Mouse (Mus musculus): ENCODE measurements around the gene Nav3.

The Nav3 gene

DNA sequence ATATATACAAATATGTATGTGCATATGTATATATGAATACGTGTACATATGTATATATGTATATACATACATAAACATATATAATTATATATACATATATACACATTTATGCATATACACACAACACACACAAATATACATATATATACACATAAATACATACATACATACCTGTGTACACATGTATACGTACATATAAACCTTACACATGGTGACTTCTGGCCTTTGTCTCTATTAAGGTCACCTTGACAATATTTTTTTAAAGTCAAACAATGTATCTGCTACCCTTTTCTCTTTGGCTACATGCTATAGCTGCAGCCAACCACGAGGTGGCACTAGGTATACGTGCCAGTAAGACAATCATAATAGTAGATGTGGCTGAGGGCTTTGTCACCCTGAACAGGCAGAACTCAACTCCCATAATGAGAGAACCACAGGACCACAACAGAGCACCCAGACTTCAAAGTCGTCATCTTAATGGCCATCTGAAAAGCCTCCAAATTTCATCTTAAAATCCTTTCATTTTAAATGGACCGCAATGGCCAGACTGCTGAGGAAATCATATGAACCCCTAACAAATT lies 535.3 kb downstream of the Nav3 start:
- DNase-seq (ENCODE audit: low read depth, low spot score): peak; percentile 42

DNA sequence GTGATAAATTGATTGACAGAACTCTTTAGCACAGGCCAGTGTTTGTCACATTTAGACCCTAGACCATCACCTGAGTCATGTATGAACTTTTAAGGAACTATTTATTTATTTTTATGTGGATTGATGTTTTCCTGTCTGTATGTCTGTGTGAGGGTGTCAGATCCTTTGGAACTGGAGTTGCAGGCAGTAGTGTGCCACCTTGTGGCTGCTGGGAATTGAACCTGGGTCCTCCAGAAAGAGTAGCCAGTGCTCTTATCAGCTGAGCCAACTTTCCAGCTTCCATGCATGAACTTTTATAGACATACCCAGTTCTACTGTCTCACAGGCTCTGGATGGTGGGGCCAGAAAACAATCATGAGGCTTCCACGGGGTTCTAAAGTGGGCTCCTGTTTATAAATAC lies 536.5 kb downstream of the Nav3 start:
- DNase-seq (ENCODE audit: low read depth, low spot score): no peak

DNA sequence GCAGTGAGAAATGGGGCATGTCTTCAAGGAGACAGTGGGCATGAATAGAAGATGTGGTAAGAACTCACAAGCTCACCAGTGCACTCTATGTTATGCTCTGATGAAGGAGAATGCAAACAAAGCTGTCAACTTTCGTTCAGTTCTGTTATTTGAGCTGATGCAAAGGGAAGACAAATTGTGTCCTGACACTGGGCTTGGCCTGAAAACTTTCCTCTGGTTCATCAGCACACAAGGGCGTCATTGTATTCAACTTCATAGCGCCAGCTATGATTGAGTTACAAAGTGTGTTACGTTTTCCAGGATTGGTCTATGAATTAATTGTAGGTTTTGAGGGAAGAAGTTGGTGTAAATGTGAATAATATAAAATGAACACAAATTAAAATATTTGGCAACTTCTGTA lies 548.8 kb downstream of the Nav3 start:
- DNase-seq (ENCODE audit: low read depth, low spot score): no peak

DNA sequence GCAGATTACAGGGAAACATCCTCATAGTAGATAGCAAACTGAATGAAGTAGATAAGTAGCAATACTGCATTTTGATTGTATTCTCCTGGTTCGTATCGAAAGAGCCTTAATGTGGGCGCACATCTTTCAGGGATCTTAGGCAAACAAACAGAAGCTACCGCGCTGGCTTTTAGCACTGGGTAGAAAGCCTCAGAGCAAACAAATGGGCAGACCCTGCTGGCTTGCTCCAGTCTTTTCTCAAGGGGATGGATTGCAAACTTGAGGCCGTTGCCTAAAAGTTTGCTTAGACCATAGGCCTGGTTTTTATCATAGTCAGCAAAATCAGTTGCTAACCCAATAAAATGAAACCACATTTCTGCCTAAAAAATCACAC lies 549.6 kb downstream of the Nav3 start:
- DNase-seq (ENCODE audit: low read depth, low spot score): no peak

DNA sequence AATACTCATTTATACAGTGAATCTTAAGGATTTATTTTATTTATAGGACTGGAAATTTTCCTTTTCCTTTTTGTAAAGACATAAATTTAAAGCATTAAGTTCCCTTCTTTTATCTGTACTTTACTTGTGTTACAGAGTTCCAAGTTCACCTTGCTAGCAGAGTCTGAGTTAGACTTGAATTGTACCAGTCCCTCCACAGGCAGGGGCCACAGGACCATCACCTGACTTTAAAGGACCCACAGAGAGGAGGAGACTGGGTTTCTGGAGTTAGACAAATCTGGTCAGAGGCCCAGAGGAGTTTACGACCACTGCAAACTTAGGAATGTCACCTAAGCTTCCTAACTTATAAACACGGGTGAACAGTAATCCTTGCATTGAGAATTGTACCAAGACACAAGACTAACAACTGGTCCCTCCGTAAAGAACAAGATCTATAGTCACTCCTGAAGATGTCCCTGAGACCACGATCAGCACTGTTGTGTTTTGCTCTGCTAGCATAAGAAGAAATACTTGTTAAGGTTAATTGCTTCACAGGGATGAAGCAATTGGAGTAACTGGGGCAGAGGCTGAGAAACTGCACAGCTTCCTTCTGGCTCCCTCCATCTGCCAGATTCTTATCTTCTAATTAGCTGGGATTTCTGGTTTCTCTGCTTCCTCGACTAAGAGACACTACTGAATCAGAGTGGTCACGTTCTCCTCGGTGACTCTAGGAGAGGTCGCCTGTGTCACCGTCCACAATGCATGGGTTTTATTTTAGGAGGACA lies 550.2 kb downstream of the Nav3 start:
- no peak for DNase-seq (ENCODE audit: low read depth, low spot score)

DNA sequence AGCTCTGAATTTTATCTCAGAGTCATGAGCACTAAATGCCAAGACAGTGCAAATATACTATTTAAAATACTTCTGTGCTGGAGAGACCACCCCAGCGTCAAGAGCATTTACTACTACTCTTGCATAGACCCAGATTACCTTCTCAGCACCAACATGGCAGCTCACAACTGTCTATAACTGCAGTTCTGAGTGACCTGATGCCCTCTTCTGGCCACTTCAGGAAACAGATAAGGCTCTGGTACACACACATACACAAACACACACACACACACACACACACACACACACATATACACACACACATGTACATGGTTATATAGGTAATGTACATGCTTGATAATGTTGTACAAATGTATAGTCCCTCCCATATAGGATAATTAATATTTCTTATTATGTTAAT lies 551.2 kb downstream of the Nav3 start:
- no peak for DNase-seq (ENCODE audit: low read depth, low spot score)

DNA sequence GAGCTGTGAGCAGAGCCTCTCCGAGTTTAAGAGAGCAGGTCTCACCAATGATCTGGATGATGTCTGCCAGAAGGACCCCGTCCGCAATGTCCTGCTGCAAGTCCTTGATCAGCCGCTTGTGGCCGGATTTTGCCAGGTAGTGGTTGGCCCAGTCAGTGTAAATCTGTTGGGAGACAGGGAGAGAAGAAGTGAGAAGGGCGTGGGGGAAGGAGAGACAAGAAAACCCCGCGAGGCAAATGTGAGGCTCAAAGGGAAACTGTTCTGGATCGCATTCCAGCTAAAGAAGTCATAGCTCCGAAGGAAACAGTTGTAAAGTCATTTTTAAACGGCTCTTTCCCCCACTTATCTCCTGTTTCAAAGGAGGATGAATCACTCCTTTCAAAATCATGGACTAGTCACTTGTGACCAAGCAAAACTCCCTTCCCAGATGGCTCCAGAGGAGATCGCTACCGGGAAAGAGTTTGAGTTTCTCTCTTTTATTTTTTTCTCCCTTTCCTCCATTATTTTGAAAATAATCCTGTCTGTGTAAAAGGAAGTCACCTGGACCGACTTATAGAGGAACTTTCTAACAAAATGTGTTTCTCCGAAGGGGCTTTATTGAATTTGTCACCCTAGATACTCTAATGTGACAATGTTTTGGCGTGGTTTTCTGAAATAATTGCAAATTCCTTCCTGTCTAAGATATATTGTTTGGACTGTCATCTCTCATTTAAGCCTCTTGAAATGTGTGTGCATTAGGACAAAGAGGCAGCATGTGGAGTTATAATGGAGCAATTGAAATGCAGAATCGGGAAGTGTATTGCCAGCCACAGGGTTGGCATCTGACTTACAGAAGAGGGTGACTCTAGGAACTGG lies 552.1 kb downstream of the Nav3 start:
- no peak for DNase-seq (ENCODE audit: low read depth, low spot score)

DNA sequence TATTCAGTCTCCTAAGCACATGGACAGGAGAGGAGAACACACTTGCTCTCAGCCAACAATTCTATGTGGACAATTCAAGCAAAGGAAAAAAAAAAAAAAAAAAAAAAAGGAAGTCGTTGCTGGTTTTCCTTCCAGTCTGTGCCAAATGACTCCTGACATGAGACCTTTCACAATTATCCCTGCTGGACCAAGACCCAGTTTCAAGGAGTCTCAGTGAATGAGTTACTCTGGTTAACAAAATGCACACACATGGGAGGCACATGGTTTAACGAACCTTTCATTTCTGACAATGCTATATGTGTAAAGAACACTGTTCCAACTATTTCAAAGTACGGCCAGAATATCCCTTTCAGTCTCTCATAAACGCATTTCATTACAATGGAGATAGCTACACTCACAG lies 552.8 kb downstream of the Nav3 start:
- no peak for DNase-seq (ENCODE audit: low read depth, low spot score)

DNA sequence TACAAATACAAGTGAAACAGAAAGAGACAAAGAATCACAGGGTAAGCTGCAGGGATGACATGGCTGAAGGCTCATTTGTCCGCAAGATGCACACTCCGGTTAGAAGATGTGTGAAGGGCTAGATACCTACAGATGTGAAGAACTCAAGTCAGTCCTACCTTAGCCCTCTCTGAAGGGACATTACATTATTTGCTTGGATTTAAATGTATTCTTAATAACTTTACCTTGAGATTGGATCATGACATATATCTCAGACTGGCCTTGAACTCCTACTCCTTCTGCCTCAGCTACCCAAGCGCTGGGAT lies 566.9 kb downstream of the Nav3 start:
- no peak for DNase-seq (ENCODE audit: low read depth, low spot score)

DNA sequence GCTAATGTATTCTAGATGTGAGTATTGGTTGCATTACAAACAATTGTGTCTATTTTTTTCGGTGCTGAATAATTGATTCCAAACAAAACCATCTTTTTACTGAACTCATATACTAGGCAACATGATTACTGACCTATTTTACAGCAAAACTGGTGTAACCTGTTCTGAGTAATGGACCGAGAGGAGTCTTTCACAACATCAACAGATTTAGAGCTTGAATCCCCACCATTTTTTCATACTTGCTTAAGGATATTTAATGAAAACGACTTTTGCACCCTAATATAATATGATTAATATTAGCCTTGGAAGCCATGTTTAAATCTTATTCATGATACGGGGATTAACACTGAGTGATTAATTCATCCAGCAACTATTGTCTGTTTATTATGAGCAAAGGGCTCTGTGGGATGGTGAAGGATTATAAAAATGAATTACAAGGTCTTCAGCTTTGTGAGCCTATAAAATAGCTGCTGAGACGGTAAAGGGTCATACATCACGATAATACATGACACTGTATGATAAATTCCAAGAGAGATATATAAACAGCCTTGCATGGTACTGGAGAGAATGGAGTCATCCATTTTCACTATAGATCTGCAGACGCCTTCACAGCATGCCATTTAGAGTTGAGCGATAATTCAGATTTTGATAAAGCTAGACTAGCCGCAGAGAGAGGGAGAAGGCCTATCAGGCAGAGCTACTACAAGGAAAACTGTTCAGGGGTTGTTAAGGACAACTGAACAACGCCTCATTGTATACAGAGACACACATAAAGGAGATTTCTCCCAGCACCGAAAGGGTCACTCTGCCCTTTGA lies 567.4 kb downstream of the Nav3 start:
- no peak for DNase-seq (ENCODE audit: low read depth, low spot score)

DNA sequence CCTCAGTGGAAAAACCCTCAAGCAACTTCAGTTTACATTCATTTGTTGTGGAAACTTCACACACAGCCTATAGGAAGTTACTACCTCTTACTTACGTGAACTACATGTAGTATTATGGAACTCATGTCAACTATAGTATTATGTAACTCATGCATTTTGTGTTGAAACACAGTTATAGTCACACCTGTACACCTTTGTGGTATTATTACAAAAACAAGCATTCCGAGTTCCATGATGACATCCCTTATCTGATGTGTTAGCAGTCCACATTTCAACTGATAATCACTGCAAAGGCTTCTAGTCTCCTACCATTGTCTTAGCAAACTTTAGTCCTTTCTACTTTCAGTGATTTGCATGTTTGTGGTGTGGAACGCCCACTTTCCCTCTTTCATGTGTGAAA lies 568.8 kb downstream of the Nav3 start:
- no peak for DNase-seq (ENCODE audit: low read depth, low spot score)

DNA sequence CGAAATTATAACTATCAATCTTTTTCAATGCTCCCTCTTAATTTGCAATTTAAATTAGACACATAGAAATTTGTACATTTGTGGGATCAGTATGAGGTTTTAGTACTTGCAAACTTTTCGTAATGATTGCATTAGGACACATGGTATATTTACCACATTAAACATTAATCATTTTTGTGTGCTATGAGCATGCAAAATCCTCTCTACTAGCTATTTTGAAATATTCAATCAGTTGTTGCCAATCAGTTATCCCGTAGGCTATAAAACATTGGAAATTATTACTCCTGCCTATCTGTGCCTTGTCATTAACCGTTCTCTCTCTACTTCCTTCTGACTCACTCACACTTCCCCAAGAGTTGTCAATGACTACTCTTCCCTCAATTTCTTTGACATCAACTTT lies 579.9 kb downstream of the Nav3 start:
- DNase-seq (ENCODE audit: low read depth, low spot score): no peak

DNA sequence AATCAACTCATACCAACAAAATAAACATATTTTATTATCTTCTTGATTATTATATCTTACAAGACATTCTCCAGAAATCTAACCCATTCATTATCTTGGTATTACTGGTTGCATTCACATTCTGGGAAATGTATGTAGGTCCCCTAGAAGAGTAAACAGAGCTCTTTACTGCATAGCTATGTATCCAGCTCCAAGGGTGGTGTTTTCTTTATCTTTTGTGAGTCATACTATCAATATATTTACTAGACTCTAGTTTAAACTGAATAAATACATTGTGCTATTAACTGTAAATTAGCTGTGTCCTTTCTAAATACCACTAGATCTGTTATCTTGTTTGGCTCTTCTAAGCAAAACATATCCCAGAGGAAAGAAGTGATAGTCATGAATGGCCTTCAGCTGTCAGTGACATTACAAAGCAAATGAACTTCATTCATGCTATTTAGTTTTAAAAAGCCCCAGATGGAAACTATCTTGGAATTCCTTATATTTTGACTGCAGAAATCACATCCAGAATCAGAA lies 580.6 kb downstream of the Nav3 start:
- no peak for DNase-seq (ENCODE audit: low read depth, low spot score)

DNA sequence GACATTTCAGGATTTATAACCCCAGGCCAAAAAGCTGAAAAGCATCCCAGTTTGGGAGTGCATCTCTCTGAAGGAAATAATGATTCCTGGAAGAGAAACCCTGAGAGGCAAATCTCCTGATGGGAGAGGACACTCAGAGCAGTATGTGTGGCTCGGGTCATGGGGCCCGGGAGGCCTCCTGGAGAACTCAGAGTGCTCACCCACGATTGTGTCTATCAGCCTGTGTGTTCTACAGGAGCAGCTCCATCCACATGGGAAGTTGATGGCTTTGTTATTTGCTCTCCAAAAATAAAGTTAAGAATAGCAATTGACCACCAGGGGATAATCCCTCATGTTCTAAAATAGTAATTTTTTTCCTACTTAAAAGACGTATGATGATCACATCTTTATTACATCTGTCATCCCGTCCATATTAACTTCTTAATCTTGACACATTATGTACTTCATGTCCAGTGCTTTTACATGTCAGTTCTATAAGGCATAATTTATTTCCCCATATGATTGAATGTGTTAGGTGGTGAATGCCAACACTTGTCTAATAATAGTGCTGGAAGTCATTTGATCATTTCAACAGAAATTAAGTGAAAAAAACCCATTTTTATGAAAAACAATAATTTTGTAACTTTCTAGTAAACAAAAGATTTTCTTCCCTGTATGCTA lies 581.2 kb downstream of the Nav3 start:
- no peak for DNase-seq (ENCODE audit: low read depth, low spot score)

DNA sequence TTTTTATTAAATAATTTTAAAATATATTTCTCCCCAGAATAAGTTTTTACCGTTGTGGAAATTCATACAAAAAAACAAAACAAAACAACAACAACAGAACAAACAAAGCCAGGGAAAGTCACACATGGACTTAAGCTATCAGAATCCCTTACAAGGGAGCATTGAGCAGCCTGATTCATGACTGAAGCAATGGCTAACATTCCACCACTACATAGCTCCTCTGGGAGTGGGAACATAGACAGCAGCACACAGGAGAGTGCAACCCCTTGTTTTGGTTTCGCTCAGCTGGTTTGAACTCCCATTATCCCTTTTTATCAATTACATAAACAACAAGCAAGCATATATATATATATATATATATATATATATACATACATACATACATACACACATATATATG lies 589.9 kb downstream of the Nav3 start:
- DNase-seq (ENCODE audit: low read depth, low spot score): no peak

DNA sequence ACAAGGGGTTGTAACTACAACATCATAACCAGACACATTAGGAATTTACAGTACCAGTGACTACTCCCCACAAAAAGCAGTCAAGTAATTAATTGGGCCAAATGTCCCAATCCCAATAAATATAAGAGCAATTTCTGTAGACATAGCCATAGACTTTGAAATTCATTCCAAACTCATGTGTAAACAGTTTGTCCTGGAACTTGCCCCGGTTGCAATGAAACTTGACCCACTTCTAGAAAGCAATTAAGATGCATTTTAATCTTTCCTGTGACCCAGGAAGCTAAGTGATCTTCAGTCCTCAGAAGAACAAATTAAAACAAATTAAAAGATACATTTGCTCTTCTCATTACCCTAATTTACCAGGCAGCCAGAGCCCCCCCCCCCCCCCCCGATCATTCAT lies 590.6 kb downstream of the Nav3 start:
- no peak for DNase-seq (ENCODE audit: low read depth, low spot score)

DNA sequence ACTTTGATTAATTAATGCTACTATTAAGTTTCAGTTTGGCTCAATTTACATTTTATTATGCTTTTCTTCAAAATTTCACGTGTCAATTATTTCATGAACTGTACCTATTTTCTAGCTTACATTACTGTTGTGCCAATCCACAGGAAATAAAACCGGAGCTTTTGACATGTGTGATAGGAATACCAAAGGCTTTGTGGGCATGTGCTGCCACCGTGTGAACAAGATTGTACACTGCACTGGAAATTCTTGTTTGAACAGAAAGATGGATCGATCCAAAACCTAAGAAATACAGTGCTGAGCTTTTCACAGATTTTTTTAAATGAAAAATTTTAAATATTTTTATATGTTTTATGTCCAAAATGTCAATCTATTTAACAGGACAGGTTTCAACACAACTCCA lies 591.3 kb downstream of the Nav3 start:
- peak; percentile 36 for DNase-seq (ENCODE audit: low read depth, low spot score)

DNA sequence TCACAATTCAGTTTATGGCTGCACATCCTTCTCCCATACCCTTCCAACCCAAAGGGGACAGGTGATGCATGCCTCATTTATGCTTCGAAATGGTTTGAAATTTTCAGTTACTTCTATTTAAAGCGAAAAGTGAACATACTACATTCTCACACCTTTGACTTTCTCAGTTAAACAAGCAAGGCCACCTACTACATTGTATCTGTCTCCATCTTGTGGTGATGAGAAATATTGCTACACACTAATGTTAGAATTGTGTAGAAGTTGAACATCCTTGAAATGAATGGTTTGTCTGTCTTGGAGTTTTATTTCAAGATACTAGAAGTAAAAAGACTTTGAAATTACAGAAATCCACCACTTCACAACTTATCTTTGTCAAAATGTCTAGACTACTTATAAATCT lies 594.7 kb downstream of the Nav3 start:
- DNase-seq (ENCODE audit: low read depth, low spot score): peak; percentile 20

DNA sequence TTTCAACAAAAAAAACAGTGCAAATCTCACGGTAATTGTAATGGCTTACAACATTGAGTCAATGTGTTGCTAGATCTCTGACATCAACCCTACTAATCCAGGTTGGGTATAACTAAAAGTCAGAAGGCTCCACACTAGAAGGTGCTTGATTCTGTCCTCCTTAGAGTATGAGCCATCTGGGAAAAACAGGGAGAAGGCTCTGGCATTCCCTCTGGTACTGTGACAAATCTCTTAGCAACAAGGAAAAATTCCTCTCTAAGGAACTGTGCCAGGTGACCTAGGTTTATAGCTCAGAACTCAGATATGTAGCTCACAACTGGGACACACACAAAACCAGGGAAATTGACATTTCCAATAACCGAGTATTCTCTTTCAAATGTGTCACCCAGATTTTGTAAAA lies 597.4 kb downstream of the Nav3 start:
- no peak for DNase-seq (ENCODE audit: low read depth, low spot score)

DNA sequence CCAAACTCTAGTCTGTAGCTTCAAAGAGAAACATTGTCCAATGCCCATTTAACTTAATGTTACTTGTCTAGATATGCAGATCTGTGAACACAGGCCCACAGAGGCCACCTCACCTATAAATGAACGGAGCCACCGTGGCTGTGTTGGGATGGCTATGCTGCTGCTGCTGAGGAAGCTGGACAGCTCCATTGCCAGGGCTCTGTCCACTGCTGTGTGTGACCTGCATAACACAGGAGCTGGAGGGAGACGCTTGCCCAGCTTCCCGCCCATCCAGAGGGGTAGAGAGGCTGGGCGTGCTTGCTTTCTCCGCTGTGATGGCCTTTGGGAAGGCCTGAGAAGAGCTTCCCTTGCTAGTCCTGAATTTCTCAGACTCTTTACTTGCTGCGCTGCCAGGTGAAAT lies 603.6 kb downstream of the Nav3 start:
- no peak for DNase-seq (ENCODE audit: low read depth, low spot score)

DNA sequence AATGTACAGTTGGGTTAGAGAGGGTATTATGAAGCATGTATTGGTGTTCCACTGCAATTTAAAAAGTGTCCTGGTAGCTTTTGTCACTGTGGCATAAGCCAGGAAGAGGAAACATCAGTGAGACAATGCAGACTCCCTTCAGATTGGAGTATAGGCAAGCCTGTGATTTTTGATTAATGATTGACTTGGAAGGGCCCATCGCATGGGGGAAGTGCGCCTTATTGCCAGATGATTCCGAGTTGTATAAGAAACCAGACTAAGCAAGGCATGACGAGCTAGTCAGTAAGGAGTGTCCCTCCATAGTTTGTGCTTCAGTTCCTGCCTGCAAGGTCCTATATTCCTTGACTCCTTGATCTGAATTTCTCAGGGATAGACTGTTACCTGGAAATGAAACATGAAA lies 608.4 kb downstream of the Nav3 start:
- no peak for DNase-seq (ENCODE audit: low read depth, low spot score)

All from brain, embryonic 18.5 days (tissue).